Mouse (Mus musculus): Measurements from ENCODE around the gene Igf2bp3.

The Igf2bp3 gene

DNA sequence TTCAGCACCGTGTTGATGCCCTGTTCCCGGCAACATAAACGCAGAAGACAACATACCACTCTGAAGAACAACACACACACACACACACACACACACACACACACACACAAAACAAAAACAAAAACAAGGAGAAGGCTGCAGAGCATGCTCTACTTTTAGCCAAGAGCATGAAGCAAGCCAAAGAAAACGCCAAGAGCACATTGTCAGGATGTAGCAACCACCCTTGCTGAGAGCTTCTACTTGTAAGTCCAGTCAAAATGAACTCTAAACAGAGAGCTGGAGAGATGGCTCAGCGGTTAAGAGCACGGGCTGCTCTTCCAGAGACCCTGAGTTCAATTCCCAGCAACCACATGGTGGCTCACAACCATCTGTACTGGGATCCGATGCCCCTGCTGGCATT is 41.5 kb downstream of the Igf2bp3 start:
- no peak for DNase-seq

GRCm38 (mm10) chr6:49171216-49171615 is 43.5 kb downstream of the Igf2bp3 start:
- DNase-seq, result no peak

DNA sequence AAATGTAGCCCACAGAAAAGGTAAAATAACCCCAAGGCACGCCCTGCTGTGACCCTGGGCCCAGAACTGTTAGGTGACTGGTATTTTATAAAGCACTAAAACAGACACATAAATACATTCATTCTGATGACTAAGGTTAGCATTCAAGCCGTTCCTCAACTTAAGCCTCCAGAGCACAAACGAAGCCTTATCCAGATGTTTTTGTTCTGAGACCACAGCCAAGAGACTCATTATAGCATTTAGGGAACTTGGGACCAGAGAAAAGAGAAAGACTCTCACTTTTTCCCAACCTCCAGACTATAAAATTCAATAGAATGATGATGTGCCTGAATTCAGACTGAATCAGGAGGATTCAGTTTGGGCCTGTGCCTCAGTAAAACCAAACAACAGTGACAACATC is 46.1 kb downstream of the Igf2bp3 start:
- no peak for DNase-seq

DNA sequence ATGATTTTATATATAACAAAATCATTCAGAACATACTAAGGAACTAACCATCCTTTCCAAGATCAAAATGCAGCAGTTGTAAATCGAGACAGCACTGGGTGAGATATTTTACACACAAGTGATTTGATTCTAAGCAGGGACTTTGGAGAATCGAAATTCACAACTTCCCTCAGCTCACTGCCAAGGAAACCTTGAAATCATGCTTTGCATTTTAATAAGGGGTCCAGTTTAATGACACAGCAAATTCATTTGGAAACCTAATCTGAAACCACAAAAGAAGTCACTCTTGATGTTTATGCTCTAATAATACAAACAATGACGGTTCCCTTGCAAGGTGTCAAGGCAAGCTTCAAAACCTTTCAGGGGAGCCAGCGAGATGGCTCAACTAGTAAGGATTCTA is 47.4 kb downstream of the Igf2bp3 start:
- DNase-seq, result no peak

GRCm38 (mm10) chr6:49166318-49166717 is 48.4 kb downstream of the Igf2bp3 start:
- no peak for DNase-seq

DNA sequence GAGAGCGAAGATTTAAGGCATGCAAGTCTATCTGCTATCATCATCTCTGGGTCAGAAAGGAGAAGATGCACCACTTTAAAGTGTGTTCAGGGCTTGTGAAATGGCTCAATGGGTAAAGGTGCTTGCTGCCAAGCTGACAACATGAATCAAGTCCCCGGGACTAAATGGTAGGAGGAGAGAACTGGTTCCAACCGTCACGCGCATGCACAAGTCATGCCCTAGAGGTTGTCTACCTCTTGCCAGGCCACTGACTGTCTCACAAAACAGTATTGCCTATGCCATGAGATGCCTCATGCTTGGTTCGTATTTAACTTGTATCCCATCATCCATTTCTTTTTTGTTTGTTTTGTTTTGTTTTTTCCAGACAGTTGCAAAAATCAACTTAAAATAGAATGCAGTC is 48.9 kb downstream of the Igf2bp3 start:
- no peak for DNase-seq

- no peak for DNase-seq
These were observed 49.7 kb downstream of the Igf2bp3 start for GRCm38 (mm10) chr6:49165101-49165500.

DNA sequence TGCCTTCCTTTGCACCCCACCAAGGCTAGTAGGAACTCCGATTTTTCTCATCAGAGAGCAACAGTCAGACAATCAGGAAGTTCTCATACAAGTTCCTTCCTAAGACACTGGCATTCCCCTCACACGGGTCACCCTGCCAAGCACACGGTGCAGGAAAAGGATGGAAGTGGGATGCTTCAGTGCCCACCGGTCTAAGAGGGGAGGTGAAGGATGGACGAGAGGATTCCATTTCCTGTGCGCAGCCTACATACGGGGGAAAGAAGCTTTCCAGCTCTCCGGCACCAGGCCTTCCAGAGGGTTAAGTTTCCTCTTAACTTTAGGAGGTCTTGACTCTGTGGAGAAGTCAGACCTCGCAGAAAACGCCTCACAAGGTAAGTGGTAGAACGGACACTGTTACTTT is 50.1 kb downstream of the Igf2bp3 start:
- DNase-seq, result no peak

DNA sequence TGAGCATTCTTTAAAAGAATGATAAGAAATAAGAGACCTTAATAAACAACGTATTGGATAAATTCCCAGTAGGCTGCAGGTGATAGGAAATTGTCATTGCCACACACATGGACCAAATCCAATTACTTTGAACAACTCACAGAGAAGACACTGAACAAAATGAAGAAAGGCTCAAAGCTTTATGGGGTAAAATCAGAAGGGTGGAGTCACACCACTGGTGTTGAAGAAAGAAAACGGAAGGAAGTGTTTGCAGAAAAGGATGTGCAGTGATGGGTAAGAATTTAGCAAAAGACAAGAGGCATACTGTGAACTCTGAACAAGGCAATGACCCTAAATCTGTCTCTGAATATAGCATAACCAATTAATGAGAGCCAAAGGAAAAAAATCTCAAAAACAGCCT is 54.8 kb downstream of the Igf2bp3 start:
- no peak for DNase-seq

- no peak for DNase-seq
These were observed 58.0 kb downstream of the Igf2bp3 start for GRCm38 (mm10) chr6:49156826-49157175.

- DNase-seq, result no peak
These were observed 58.5 kb downstream of the Igf2bp3 start for GRCm38 (mm10) chr6:49156170-49156825.

GRCm38 (mm10) chr6:49151465-49151864 is 63.3 kb downstream of the Igf2bp3 start:
- no peak for DNase-seq

GRCm38 (mm10) chr6:49150349-49151229 is 64.2 kb downstream of the Igf2bp3 start:
- no peak for DNase-seq

GRCm38 (mm10) chr6:49149202-49149930 is 65.4 kb downstream of the Igf2bp3 start:
- DNase-seq, result no peak

DNA sequence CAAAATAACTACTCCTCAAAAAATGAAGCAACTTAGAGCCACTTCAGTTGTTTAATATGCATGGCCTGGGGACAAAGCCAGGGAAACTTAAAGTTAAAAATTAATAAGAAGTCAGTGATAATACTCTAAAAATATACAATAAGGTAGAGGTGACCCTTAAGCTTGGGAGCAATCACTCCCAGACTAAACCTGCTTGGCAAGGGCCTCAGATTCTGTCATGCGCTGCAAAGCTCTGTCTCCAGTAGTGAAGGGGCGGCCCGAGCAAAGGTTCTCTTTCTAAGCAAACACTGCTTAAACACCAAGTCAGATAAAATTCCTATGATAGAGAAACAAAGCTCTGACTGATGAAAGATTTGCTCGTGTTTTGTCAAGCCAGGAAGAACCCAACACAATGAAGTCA is 66.0 kb downstream of the Igf2bp3 start:
- no peak for DNase-seq

GRCm38 (mm10) chr6:49148368-49148767 is 66.4 kb downstream of the Igf2bp3 start:
- no peak for DNase-seq

DNA sequence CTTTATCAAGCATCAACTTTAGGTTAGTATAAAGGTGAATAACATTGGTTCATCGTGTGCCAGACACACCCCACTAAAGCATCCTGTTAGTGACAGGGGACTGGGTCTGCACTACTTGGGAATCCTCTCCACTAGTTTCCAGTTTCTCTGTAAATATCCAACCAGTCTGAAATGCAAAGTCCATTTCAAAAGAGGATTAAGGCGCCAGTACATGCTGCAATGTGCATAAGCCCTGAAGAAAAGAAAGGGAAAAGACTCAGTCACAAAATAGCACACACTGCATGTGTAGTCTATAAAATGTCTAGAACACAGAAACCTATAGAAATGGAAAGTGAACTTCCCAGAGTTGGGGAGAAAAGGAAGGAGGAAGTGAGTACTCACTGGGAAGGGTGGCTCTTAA is 68.3 kb downstream of the Igf2bp3 start:
- no peak for DNase-seq

DNA sequence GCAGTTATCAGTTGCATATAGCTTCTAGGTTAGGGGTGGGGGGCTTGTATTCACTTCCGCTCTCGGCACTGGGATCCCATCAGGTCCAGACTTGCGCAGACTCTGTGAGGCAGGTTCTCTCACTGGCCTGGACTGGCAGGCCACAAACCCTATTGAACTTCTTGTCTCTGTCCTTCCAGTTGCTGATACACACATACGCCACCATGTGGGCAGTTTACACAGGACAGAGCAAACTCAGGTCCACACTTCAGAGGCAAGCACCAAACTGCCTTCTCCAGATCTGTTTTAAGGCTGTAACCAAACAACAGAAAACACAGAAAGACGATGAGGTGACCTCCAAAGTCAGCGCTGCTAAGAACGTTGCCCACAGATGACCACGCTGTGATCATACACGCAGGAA is 72.3 kb downstream of the Igf2bp3 start:
- DNase-seq, result no peak

DNA sequence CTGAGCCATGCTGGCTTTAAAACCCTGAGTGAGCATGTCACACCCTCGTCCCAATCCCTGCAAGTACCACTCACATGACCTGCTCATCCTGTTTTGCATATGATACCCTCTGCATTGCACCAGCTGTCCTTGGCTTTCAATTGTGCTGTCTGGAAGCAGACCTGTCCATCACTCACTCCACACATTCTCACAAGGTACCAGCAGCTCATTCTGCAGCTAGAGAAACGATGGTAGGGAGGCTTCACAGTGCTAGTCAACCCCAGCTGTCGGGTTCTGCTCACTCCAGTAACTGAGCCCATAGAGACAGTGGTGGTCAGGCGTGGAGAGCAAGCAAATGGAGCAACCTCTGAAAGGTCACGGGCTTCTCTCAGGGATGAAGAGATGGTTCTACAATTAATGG is 73.6 kb downstream of the Igf2bp3 start:
- no peak for DNase-seq

DNA sequence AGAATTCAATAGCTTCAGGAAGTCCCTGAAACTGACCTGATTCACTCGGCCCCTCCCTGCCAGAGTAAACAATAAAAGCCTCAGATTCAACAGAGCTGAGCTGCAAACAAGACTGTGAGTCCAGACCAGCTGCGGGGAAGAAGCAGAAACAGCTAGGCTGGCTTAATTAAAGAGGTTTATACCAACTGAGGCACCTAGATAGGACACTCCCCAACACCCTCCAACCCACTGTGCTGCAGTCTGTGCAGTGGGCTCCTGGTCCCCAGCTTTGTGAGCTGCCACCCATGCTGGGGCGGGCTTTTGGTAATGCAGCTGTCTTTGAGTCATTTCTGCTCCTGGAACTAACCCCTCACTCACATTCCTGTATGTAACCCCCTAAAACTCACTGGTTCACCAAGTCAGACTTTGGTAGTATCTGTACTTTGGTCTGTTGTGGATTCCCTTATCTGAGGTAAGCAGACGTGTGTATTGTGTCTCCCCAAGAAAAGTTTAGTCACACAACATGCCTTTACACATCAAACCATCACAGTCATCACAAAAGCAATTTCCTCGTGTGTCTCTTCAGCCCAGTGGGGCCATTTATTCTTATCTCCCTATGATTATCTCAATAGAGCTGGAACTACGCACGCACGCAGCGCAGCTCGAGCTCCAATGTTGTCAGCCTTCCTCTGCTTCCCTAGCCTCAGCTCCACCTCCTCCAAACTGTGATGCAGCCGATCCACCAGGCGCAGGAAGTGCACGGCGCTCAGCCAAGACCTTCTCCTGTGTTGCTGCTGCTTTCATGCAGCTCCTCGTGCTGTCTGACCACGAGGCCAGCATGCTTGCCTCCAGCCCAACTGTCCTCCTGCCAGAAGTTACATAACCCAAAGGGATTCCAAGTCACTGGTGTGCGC is 76.4 kb downstream of the Igf2bp3 start:
- peak; percentile 20 for DNase-seq

GRCm38 (mm10) chr6:49136739-49137138 is 78.0 kb downstream of the Igf2bp3 start:
- no peak for DNase-seq

DNA sequence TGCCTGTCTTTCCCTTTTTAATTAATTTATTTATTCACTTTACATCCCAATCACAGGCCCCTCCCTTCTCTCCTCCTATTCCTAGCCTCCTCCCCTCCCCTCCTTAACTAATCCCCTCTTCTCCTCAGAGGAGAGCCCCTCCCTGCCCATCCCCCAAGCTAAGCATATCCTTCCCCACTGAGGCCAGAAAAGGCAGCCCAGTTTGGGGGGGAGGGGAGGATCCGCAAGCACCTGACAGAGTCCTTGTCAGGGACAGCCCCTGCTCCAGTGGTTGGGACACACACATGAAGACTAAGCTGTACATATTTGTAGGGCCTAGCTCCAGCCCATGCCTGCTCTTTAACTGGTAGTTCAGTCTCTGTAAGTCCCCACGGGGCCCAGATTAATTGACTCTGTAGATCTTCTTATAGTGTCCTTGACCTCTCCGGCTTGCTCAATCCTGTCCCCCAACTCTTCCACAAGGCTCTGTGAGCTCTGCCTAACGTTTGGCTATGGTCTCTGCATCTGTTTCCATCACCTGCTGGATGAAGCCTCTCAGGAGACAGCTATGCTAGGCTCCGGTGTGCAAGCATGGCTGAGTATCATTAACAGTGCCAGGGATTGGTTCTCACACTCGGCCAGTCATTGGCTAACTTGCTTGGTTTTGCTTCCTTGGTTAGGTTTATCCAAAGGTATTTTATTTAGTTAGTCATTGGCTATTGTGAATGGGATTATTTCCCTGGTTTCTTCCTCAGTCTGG is 82.2 kb downstream of the Igf2bp3 start:
- DNase-seq, result no peak

Measured in cerebellum, adult 11-12 months (tissue).